Mouse (Mus musculus) G1E (cell line): ENCODE measurements at regions not wholly inside any gene's neighbourhood (a gene's known extent, or its start where the extent isn't known, plus 50 kb on each side); places are given as distances from the start of the nearest gene placed in this dataset.

Source experiments
- ATAC-seq: 2 replicates; pipeline ENCODE4 v1.8.0; 2016; ENCODE audit warnings: mild to moderate bottlenecking; ENCODE audit not compliant: insufficient number of reproducible peaks, poor library complexity, low FRiP score, severe bottlenecking; ENCODE audit errors: extremely low read depth
- DNase-seq: peaks from one replicate; pipeline ENCODE4 v3.0.0; 2012; ENCODE audit warnings: low spot score
- H3K27me3 ChIP-seq: 2 replicates; pipeline ENCODE4 v1.6.1; 2012; ENCODE audit warnings: mild to moderate bottlenecking, low read length, inconsistent platforms; ENCODE audit not compliant: insufficient read depth
- H3K36me3 ChIP-seq: replicated peaks from 2 replicates; pipeline ENCODE3; 2012; ENCODE audit warnings: mild to moderate bottlenecking, inconsistent platforms
- H3K4me1 ChIP-seq: 2 replicates; pipeline ENCODE4 v1.6.1; 2012; ENCODE audit warnings: low read depth, low read length, inconsistent platforms, mixed read lengths; ENCODE audit not compliant: insufficient read depth
- H3K4me3 ChIP-seq: 2 replicates; pipeline ENCODE4 v1.5.1; 2012; ENCODE audit warnings: low read depth, mild to moderate bottlenecking, inconsistent platforms, low read length, moderate library complexity, mixed read lengths
- H3K9me3 ChIP-seq: replicated peaks from 2 replicates; pipeline ENCODE4 v1.6.1; 2012; ENCODE audit warnings: inconsistent platforms
- CTCF ChIP-seq: IDR thresholded peaks from 2 replicates; pipeline ENCODE4 v1.5.1; 2012; ENCODE audit warnings: low read depth, low read length, inconsistent platforms, mixed read lengths
- GATA1 ChIP-seq: IDR thresholded peaks from 2 replicates; pipeline ENCODE4 v1.6.1; 2012; ENCODE audit warnings: borderline replicate concordance, low read length, inconsistent platforms, mixed read lengths
- GATA2 ChIP-seq: IDR thresholded peaks from 2 replicates; pipeline ENCODE4 v1.6.1; 2012; ENCODE audit warnings: low read depth, low read length, inconsistent platforms, borderline replicate concordance
- POLR2AphosphoS5 ChIP-seq: IDR thresholded peaks from 2 replicates; pipeline ENCODE4 v1.6.1; 2012; ENCODE audit warnings: low read depth, low read length, inconsistent platforms; ENCODE audit not compliant: insufficient replicate concordance
- TAL1 ChIP-seq: conservative IDR thresholded peaks from 2 replicates; pipeline ENCODE4 v1.6.1; 2012; ENCODE audit warnings: low read depth, low read length, inconsistent platforms, mixed read lengths

DNA sequence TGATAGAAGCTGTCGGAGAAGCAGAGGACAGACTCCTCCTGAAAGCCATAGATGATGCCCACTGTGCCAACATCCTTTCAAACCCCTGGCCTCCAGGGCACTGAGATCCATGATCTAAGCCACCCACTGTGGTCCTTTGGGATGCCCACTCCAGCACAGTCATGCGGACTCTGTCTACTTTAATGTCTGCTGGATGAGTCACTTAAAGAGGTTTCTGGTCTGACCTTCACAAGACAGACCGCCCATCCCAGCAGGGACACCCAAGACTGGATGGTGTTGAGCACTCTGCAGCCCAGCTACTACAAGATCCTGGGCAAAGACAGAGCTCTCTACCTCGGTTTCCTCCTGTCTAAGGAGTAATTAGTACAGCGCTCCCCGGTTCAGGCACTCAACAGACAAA, 214.1 kb upstream of the Zmiz1 start:
- DNase-seq (no peak), ATAC-seq (no peak)
- peaks cover 69% of the 10 kb centered on the region for H3K9me3 ChIP-seq
- no peaks in the 10 kb centered on the region for H3K4me1 ChIP-seq
- TF ChIP-seq GATA2 (no peak), CTCF (no peak), POLR2AphosphoS5 (no peak), TAL1 (no peak), GATA1 (no peak)
- no peaks in the 10 kb centered on the region for H3K27me3 ChIP-seq
- no peaks in the 10 kb centered on the region for H3K36me3 ChIP-seq
- H3K4me3 ChIP-seq, result no peak overlapping the region

DNA sequence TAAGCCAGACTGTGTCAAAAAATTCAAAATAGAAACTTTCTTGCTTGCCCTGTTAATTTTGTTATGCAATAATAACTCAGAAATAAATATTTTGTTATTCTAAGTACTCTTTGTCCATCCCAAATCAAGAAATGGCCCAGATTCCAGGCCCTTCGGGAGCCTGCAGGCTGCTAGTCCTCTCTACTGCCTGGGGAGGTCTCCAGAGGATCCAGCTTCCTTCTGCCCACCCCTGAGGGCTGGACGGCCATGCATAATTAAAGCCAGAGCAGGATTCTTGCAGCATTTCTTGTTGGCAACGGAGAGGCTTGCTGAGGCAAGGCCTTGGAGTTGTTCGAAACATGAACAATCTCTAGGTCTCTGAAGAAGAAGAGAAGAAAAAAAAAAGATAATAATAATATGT, 213.3 kb upstream of the Zmiz1 start:
- TF ChIP-seq TAL1, result no peak
- no peaks in the 10 kb centered on the region for H3K36me3 ChIP-seq
- no peaks in the 10 kb centered on the region for H3K27me3 ChIP-seq
- H3K4me3 ChIP-seq, result no peak overlapping the region
- peaks cover 69% of the 10 kb centered on the region for H3K9me3 ChIP-seq
- H3K4me1 ChIP-seq, result no peaks in the 10 kb centered on the region
- no peak for DNase-seq
- no peak for ATAC-seq

DNA sequence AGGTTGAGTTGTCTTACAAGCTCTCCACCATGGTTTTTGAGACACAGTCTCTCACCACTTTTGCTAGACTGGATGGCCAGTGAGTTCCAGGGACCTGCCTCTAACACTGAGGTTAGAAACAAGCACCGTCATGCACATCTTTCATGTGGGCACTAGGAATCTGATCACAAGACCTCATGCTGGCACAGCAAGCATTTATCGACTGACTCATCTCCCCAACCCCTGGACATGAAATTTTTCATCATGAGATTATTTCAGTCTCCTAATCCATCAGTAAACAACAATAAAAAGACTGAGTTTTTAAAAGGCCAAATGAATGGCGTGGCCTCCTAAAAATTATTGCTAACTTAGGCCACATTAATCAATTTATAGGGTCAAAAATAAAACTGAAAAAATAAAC, 210.0 kb upstream of the Zmiz1 start:
- Histone ChIP-seq H3K4me3 (no peak overlapping the region), H3K27me3 (no peaks in the 10 kb centered on the region), H3K4me1 (no peaks in the 10 kb centered on the region), H3K9me3 (peaks cover 75% of the 10 kb centered on the region), H3K36me3 (no peaks in the 10 kb centered on the region)
- ATAC-seq (no peak), DNase-seq (no peak)
- no peak for TF ChIP-seq POLR2AphosphoS5
- no peak for TF ChIP-seq GATA2
- TF ChIP-seq CTCF, result no peak
- no peak for TF ChIP-seq TAL1
- TF ChIP-seq GATA1, result no peak

DNA sequence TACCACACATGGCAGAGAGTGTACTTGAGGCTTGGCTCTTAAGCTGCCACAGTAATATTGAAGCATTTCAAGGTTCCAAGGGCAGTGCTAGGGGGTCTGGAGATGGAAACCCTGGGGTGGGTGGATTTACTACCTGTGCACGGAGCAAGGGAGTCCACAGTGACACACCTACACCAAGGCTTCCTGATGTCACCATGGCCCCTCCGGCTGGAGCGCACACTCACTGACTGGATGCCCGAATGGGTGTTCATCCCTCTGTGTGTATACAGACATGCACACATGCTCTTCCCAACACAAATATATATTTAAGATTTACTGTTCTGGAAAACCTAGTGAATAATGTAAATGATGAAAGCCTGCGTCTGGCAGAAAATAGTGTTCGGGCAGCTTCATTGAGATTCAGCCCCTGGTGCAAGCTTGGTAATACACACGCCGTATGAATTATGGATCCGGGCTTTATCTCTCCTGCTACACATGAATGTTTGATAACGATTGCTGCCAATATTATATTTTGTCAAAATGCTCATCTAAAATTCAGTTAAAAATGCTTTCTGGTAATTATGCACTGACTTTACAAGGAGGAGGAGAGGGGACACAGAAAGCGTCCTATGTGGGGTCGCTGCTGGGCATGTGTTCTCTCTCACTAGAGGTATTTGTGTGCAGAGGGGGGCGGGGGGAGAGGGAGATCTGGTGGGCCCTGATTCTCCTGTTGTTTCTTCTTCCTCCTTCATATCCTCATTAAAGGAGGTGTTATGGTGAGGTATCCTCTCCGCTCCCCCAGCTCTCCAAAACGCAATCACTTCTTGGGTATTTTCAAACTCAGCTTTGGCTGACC, 205.8 kb upstream of the Zmiz1 start:
- TF ChIP-seq TAL1 (no peak), POLR2AphosphoS5 (no peak), GATA1 (no peak), CTCF (no peak)
- Histone ChIP-seq H3K27me3 (no peaks in the 10 kb centered on the region), H3K4me1 (no peaks in the 10 kb centered on the region), H3K9me3 (peaks cover 79% of the 10 kb centered on the region), H3K4me3 (no peak overlapping the region), H3K36me3 (no peaks in the 10 kb centered on the region)
- ATAC-seq (no peak), DNase-seq (no peak)

DNA sequence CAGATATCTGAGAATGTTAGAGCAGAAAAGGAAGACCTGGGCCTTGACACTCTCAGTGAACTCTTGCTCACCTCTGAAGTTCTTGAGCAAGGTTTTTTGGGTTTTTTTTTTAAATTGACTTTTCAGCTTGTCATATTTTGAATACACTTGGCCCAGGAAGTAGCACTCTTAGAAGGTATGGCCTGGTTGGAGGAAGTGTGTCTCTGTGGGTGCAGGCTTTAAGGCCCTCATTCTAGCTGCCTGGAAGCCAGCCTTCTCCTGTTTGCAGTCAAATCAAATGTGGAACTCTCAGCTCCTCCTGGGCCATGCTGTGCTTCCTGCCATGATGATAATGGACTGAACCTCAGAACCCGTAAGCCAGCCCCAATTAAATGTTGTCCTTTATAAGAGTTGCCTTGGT, 195.9 kb upstream of the Zmiz1 start:
- no peak for ATAC-seq
- DNase-seq, result no peak
- Histone ChIP-seq H3K36me3 (no peaks in the 10 kb centered on the region), H3K4me3 (no peak overlapping the region), H3K9me3 (peaks cover 53% of the 10 kb centered on the region), H3K4me1 (no peaks in the 10 kb centered on the region), H3K27me3 (no peaks in the 10 kb centered on the region)
- no peak for TF ChIP-seq GATA2
- TF ChIP-seq TAL1, result no peak
- TF ChIP-seq GATA1, result no peak
- TF ChIP-seq CTCF, result no peak
- TF ChIP-seq POLR2AphosphoS5, result no peak

- H3K36me3 ChIP-seq, result no peaks in the 10 kb centered on the region
- ATAC-seq, result no peak
- H3K9me3 ChIP-seq, result peaks cover 71% of the 10 kb centered on the region
- H3K4me3 ChIP-seq, result no peak overlapping the region
- H3K27me3 ChIP-seq, result no peaks in the 10 kb centered on the region
- TF ChIP-seq CTCF, result no peak
- H3K4me1 ChIP-seq, result no peaks in the 10 kb centered on the region
- no peak for DNase-seq
These were observed 192.1 kb upstream of the Zmiz1 start for GRCm38 (mm10) chr14:25266846-25267245.

GRCm38 (mm10) chr14:25268090-25268631, 190.8 kb upstream of the Zmiz1 start:
- peaks cover 79% of the 10 kb centered on the region for H3K9me3 ChIP-seq
- H3K4me3 ChIP-seq, result no peak overlapping the region
- DNase-seq, result no peak
- H3K27me3 ChIP-seq, result no peaks in the 10 kb centered on the region
- TF ChIP-seq GATA1, result no peak
- TF ChIP-seq POLR2AphosphoS5, result no peak
- no peak for TF ChIP-seq GATA2
- no peak for TF ChIP-seq TAL1
- no peak for TF ChIP-seq CTCF
- no peak for ATAC-seq
- no peaks in the 10 kb centered on the region for H3K36me3 ChIP-seq
- H3K4me1 ChIP-seq, result no peaks in the 10 kb centered on the region
